Mouse (Mus musculus): ENCODE measurements around the gene Tenm2.

DNA sequence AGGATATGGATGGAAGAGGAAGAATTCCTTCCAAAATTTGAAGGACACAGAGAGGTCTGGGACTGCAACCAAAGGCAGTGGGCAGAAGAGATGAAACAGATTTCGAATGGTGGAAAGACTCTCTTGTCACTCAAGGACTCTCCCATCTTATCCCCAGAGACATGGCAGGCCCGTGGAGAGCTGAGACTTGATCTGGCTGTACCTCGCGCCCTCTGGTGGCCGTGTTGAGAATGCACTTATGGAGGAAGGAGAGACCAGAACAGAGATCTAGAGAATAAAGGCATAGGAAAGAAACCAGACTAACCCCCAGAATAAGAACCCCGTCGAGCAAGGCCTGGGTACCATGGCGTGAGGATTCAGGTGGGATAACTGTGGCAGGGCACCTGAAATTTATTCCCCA, 709.4 kb downstream of the Tenm2 start:
- no peak for TF ChIP-seq MAZ (IDR thresholded peaks at IDR 0.05; ENCODE audit: low read depth, low read length)
- peak; percentile 44 to 88 (median 71) for TF ChIP-seq CTCF (IDR thresholded peaks at IDR 0.05 in 2 of 3, conservative IDR thresholded peaks at IDR 0.05 in 1 of 3; ENCODE audit: control insufficient read depth in 1 of 3, insufficient read depth in 1 of 3, low read depth in 2 of 3, low read length in 3 of 3, poor library complexity in 1 of 3, severe bottlenecking in 1 of 3)
- no peak for TF ChIP-seq ZNF384 (IDR thresholded peaks at IDR 0.05; ENCODE audit: low read depth, low read length)
- TF ChIP-seq MAFK (IDR thresholded peaks at IDR 0.05; ENCODE audit: borderline replicate concordance, low read depth, low read length), result no peak
- TF ChIP-seq EP300 (IDR thresholded peaks at IDR 0.05; ENCODE audit: low read depth in 1 of 2, low read length in 2 of 2), result no peak
- TF ChIP-seq TCF12 (IDR thresholded peaks at IDR 0.05; ENCODE audit: low read depth, low read length), result no peak
- TF ChIP-seq ZC3H11A (IDR thresholded peaks at IDR 0.05; ENCODE audit: low read depth, low read length), result peak; percentile 51
- TF ChIP-seq ZKSCAN1 (IDR thresholded peaks at IDR 0.05; ENCODE audit: low read depth, low read length), result no peak
- TF ChIP-seq MYC (IDR thresholded peaks at IDR 0.05; ENCODE audit: low read depth, low read length), result no peak
- TF ChIP-seq RCOR1 (IDR thresholded peaks at IDR 0.05; ENCODE audit: low read depth, low read length), result no peak
- TF ChIP-seq CHD2 (IDR thresholded peaks at IDR 0.05; ENCODE audit: low read length), result no peak
- TF ChIP-seq GATA1 (IDR thresholded peaks at IDR 0.05; ENCODE audit: low read depth, low read length), result no peak

All from MEL (cell line).